Mouse (Mus musculus) hindbrain, embryonic 10.5 days (tissue): ENCODE results near the gene Znrd1. TPM values are rescaled to one million over a fixed set of nuclear protein-coding genes. Genes with fewer than 3 reads are reported as not detected.

Experiments
- polyA plus RNA-seq: library from polyadenylated mRNA; unstranded; fragments of >200 nt; fragmentation: Nextera tagmentation; extraction: Ambion mirVana; gene quantifications from 2 replicates; pipeline ENCODE4 v1.2.1, GENCODE M21; 2016

Znrd1 gene
- polyA plus RNA-seq, 1 experiment from 2014 or later: 95.3 TPM

Other genes starting within 250 kb of the Znrd1 start
- not detected in 2 replicates for gene H2-M10.5, start 185.6 kb downstream of the Znrd1 start, polyA plus RNA-seq
- not detected in 2 replicates for gene H2-M10.6, start 146.4 kb downstream of the Znrd1 start, polyA plus RNA-seq
- gene Trim26, start 121.4 kb downstream of the Znrd1 start, polyA plus RNA-seq: 47.2 and 48.2 TPM in 2 replicates
- gene Trim15, start 91.3 kb downstream of the Znrd1 start, polyA plus RNA-seq: 0.14 and 0.36 TPM in 2 replicates
- 6.7 and 7.3 TPM in 2 replicates for gene Trim10, start 89.0 kb downstream of the Znrd1 start, polyA plus RNA-seq
- not detected in 2 replicates for gene Trim40, start 68.4 kb downstream of the Znrd1 start, polyA plus RNA-seq
- gene Trim31, start 60.4 kb downstream of the Znrd1 start, polyA plus RNA-seq: not detected in 2 replicates
- gene Rnf39, start 15.6 kb downstream of the Znrd1 start, polyA plus RNA-seq: 1.2 and 1.5 TPM in 2 replicates
- gene Ppp1r11, start 6.8 kb downstream of the Znrd1 start, polyA plus RNA-seq: 162 and 178 TPM in 2 replicates
- 8.6 and 9.6 TPM in 2 replicates for gene Znrd1as, start within 50 bp of the Znrd1 start, polyA plus RNA-seq
- not detected in 2 replicates for gene 2410137M14Rik, start 22.7 kb upstream of the Znrd1 start, polyA plus RNA-seq
- gene H2-M5, start 31.0 kb upstream of the Znrd1 start, polyA plus RNA-seq: 0.68 and 1.1 TPM in 2 replicates
- 79.9 and 96.9 TPM in 2 replicates for gene Zfp57, start 42.6 kb upstream of the Znrd1 start, polyA plus RNA-seq
- gene Mog, start 64.8 kb upstream of the Znrd1 start, polyA plus RNA-seq: 0.19 and 0.34 TPM in 2 replicates
- 10.8 and 17.0 TPM in 2 replicates for gene Gabbr1, start 87.4 kb upstream of the Znrd1 start, polyA plus RNA-seq
- 0.08 TPM in 1 of 2 replicates, not detected in the other for gene Olfr90, start 129.9 kb upstream of the Znrd1 start, polyA plus RNA-seq
- not detected in 2 replicates for gene Olfr91, start 139.7 kb upstream of the Znrd1 start, polyA plus RNA-seq
- not detected in 2 replicates for gene Olfr92, start 161.5 kb upstream of the Znrd1 start, polyA plus RNA-seq
- gene Olfr93, start 202.9 kb upstream of the Znrd1 start, polyA plus RNA-seq: not detected in 2 replicates
- gene Ubd, start 235.3 kb upstream of the Znrd1 start, polyA plus RNA-seq: not detected in 2 replicates
- not detected in 2 replicates for gene Olfr94, start 242.4 kb upstream of the Znrd1 start, polyA plus RNA-seq